Mouse (Mus musculus): ENCODE measurements around the gene 2310034C09Rik. TPM values are rescaled to one million over a fixed set of nuclear protein-coding genes. Genes with fewer than 3 reads are reported as not detected.
"Not testable (repeated sequence)": the region's sequence is repeated elsewhere in the genome, so short reads cannot be mapped to it uniquely, and the experiment has no call there.

2310034C09Rik gene
- polyA plus RNA-seq (2012; rRNA removed), result not detected in 2 replicates

DNA sequence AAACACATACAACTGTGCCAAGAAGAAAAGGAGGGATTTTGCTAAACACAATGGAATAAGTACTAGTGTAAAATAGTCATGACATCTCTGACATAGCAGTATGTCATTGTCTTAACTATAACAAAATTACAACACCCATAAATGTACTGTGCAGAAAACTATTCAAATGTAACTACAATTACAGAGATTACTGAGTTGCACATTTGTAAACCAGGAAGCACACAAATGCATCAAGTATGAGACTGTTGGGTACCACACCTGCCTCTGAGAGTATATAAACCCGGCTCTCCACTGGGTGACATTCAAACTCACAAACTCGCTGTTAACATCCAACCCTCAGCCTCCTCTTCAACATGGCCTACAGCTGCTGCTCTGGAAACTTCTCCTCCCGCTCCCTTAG lies at the start of gene 2310034C09Rik:
Gene 2310034C09Rik, plus strand, starts transcription at position 301 of the 400 bp plus-strand sequence.
- DNase-seq; H3K4me3 ChIP-seq (ENCODE audit: control insufficient read depth, insufficient read depth, low read length); H3K27ac ChIP-seq (ENCODE audit: control insufficient read depth, insufficient read depth, low read length); H3K36me3 ChIP-seq (ENCODE audit: control insufficient read depth, insufficient read depth, low read length); H3K4me1 ChIP-seq (replicated peaks; ENCODE audit: control insufficient read depth, insufficient read depth, low read length); H3K27me3 ChIP-seq (ENCODE audit: control insufficient read depth, insufficient read depth, low read length): not testable (repeated sequence)
- WGBS, result 89% methylated on average over 3 of the region's 3 CpGs

GRCm38 (mm10) chr16:88710757-88711156 lies 47.9 kb upstream of the 2310034C09Rik start:
- H3K27ac ChIP-seq (ENCODE audit: control insufficient read depth, insufficient read depth, low read length), result no peak overlapping the region
- WGBS, result 73% methylated on average over 4 of the region's 4 CpGs
- no peaks in the 10 kb centered on the region for H3K27me3 ChIP-seq (ENCODE audit: control insufficient read depth, insufficient read depth, low read length)
- no peak overlapping the region for H3K4me3 ChIP-seq (ENCODE audit: control insufficient read depth, insufficient read depth, low read length)
- no peak for DNase-seq
- H3K4me1 ChIP-seq (replicated peaks; ENCODE audit: control insufficient read depth, insufficient read depth, low read length), result no peaks in the 10 kb centered on the region
- no peak for TF ChIP-seq POLR2A (IDR thresholded peaks at IDR 0.05; ENCODE audit: control insufficient read depth, extremely low read depth, insufficient read depth, low read length, poor library complexity)
- no peak for TF ChIP-seq CTCF (IDR thresholded peaks at IDR 0.05; ENCODE audit: borderline replicate concordance, control insufficient read depth, extremely low read depth, insufficient read depth, low read length, poor library complexity)
- no peaks in the 10 kb centered on the region for H3K36me3 ChIP-seq (ENCODE audit: control insufficient read depth, insufficient read depth, low read length)

GRCm38 (mm10) chr16:88711245-88711644 lies 47.4 kb upstream of the 2310034C09Rik start:
- H3K27ac ChIP-seq (ENCODE audit: control insufficient read depth, insufficient read depth, low read length), result no peak overlapping the region
- TF ChIP-seq CTCF (IDR thresholded peaks at IDR 0.05; ENCODE audit: borderline replicate concordance, control insufficient read depth, extremely low read depth, insufficient read depth, low read length, poor library complexity) (no peak), POLR2A (IDR thresholded peaks at IDR 0.05; ENCODE audit: control insufficient read depth, extremely low read depth, insufficient read depth, low read length, poor library complexity) (no peak)
- no peak for DNase-seq
- 89% methylated on average over 6 of the region's 6 CpGs for WGBS
- H3K4me3 ChIP-seq (ENCODE audit: control insufficient read depth, insufficient read depth, low read length), result no peak overlapping the region
- no peaks in the 10 kb centered on the region for H3K27me3 ChIP-seq (ENCODE audit: control insufficient read depth, insufficient read depth, low read length)
- H3K36me3 ChIP-seq (ENCODE audit: control insufficient read depth, insufficient read depth, low read length), result no peaks in the 10 kb centered on the region
- H3K4me1 ChIP-seq (replicated peaks; ENCODE audit: control insufficient read depth, insufficient read depth, low read length), result no peaks in the 10 kb centered on the region

- TF ChIP-seq CTCF (IDR thresholded peaks at IDR 0.05; ENCODE audit: borderline replicate concordance, control insufficient read depth, extremely low read depth, insufficient read depth, low read length, poor library complexity), result no peak
- DNase-seq, result no peak
- Histone ChIP-seq H3K4me3 (ENCODE audit: control insufficient read depth, insufficient read depth, low read length) (no peak overlapping the region), H3K4me1 (replicated peaks; ENCODE audit: control insufficient read depth, insufficient read depth, low read length) (no peaks in the 10 kb centered on the region), H3K27me3 (ENCODE audit: control insufficient read depth, insufficient read depth, low read length) (no peaks in the 10 kb centered on the region), H3K36me3 (ENCODE audit: control insufficient read depth, insufficient read depth, low read length) (no peaks in the 10 kb centered on the region), H3K27ac (ENCODE audit: control insufficient read depth, insufficient read depth, low read length) (no peak overlapping the region)
Measured at GRCm38 (mm10) chr16:88716549-88716948, 42.1 kb upstream of the 2310034C09Rik start.

- H3K4me1 ChIP-seq (replicated peaks; ENCODE audit: control insufficient read depth, insufficient read depth, low read length), result no peaks in the 10 kb centered on the region
- 53% methylated on average over 1 of the region's 1 CpGs for WGBS
- H3K27ac ChIP-seq (ENCODE audit: control insufficient read depth, insufficient read depth, low read length), result no peak overlapping the region
- no peak overlapping the region for H3K4me3 ChIP-seq (ENCODE audit: control insufficient read depth, insufficient read depth, low read length)
- no peaks in the 10 kb centered on the region for H3K36me3 ChIP-seq (ENCODE audit: control insufficient read depth, insufficient read depth, low read length)
- no peaks in the 10 kb centered on the region for H3K27me3 ChIP-seq (ENCODE audit: control insufficient read depth, insufficient read depth, low read length)
- DNase-seq, result no peak
- no peak for TF ChIP-seq CTCF (IDR thresholded peaks at IDR 0.05; ENCODE audit: borderline replicate concordance, control insufficient read depth, extremely low read depth, insufficient read depth, low read length, poor library complexity)
- TF ChIP-seq POLR2A (IDR thresholded peaks at IDR 0.05; ENCODE audit: control insufficient read depth, extremely low read depth, insufficient read depth, low read length, poor library complexity), result no peak
Measured at GRCm38 (mm10) chr16:88720031-88720430, 38.6 kb upstream of the 2310034C09Rik start.

GRCm38 (mm10) chr16:88728812-88729275 lies 29.8 kb upstream of the 2310034C09Rik start, which contains the start of gene Krtap13-1:
Gene Krtap13-1 (plus strand): TSS chr16:88728862.
- 87% methylated on average over 4 of the region's 4 CpGs for WGBS

GRCm38 (mm10) chr16:88735391-88735790 lies 23.3 kb upstream of the 2310034C09Rik start:
- Histone ChIP-seq H3K4me1 (replicated peaks; ENCODE audit: control insufficient read depth, insufficient read depth, low read length) (no peaks in the 10 kb centered on the region), H3K27ac (ENCODE audit: control insufficient read depth, insufficient read depth, low read length) (no peak overlapping the region), H3K27me3 (ENCODE audit: control insufficient read depth, insufficient read depth, low read length) (no peaks in the 10 kb centered on the region), H3K36me3 (ENCODE audit: control insufficient read depth, insufficient read depth, low read length) (no peaks in the 10 kb centered on the region), H3K4me3 (ENCODE audit: control insufficient read depth, insufficient read depth, low read length) (no peak overlapping the region)
- DNase-seq, result no peak
- WGBS, result 25% methylated on average over 2 of the region's 2 CpGs
- TF ChIP-seq POLR2A (IDR thresholded peaks at IDR 0.05; ENCODE audit: control insufficient read depth, extremely low read depth, insufficient read depth, low read length, poor library complexity), result no peak
- no peak for TF ChIP-seq CTCF (IDR thresholded peaks at IDR 0.05; ENCODE audit: borderline replicate concordance, control insufficient read depth, extremely low read depth, insufficient read depth, low read length, poor library complexity)

More at GRCm38 (mm10) chr16:88728812-88729275, 29.8 kb upstream of the 2310034C09Rik start, which contains the start of gene Krtap13-1:
- H3K27me3 ChIP-seq (ENCODE audit: control insufficient read depth, insufficient read depth, low read length), result no peaks in the 10 kb centered on the region
- no peak within 1 kb of the TSS for H3K27ac ChIP-seq (ENCODE audit: control insufficient read depth, insufficient read depth, low read length)
- no peak within 1 kb of the TSS for H3K4me3 ChIP-seq (ENCODE audit: control insufficient read depth, insufficient read depth, low read length)
- TF ChIP-seq CTCF (IDR thresholded peaks at IDR 0.05; ENCODE audit: borderline replicate concordance, control insufficient read depth, extremely low read depth, insufficient read depth, low read length, poor library complexity) (no peak), POLR2A (IDR thresholded peaks at IDR 0.05; ENCODE audit: control insufficient read depth, extremely low read depth, insufficient read depth, low read length, poor library complexity) (no peak)
- H3K36me3 ChIP-seq (ENCODE audit: control insufficient read depth, insufficient read depth, low read length), result no peaks in the 10 kb centered on the region
- DNase-seq, result no peak
- H3K4me1 ChIP-seq (replicated peaks; ENCODE audit: control insufficient read depth, insufficient read depth, low read length), result no peaks in the 10 kb centered on the region

Measured in thymus, adult 2 months (tissue).